Mouse (Mus musculus): ENCODE results near the gene Gm6408.
"Not testable (repeated sequence)": the region's sequence is repeated elsewhere in the genome, so short reads cannot be mapped to it uniquely, and the experiment has no call there.

DNA sequence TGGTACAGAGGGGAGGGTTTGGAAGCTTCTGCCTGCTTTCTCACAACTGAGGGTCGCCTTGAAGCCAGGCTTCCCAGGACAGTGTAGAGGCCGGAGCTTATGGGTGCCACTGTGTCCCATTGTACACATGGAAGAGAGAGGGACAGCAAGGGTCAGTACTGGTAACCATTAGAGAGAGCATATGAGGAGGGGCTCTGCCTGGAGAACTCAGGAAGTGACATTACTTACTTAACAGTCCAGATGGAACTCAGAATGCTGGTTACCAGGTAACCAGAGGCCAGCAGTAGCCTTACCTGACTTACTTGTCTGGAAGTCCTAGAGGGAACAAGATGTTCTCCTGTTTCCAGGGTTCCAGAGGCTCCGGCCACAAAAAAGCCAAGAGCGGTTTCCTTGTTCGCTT, 20.3 kb downstream of the Gm6408 start, which contains the start of gene 4930449I24Rik:
- not testable (repeated sequence) for TF ChIP-seq POLR2A (IDR thresholded peaks at IDR 0.05; ENCODE audit: low read depth, low read length); CTCF (IDR thresholded peaks at IDR 0.05; ENCODE audit: extremely low read depth, insufficient read length, insufficient replicate concordance, low read depth, low read length)
